ENCODE assay signal across 17 mouse cellular contexts in the genomic region with DNA sequence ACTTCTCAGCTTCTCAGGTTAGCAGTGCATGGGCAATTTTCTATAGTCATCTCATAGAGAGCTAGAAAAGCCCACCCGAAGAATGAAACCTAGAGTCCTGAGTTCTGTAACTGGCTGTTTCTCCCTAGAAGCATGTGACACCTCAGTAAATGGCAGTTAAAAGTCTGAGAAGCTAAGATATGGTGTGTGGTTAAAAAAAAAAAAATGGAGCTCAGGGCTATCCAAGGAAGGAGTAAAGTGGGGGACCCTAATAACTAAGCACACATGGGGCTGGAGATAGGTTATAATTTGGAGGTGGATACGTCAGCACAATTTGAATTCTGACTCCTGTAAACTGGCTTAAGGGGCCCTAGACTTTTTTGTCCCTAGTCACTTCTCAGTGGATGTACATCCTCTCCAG.
"Had no signal": no experiment of that assay in that cellular context is flagged by ENCODE, and none has a peak within 500 bp of the region (broad histone marks: within the 10 kb centered on the region; RNA-seq: fewer than 3 reads in every experiment).

No protein-coding gene starts in this region.

- H3K4me3 ChIP-seq: liver, embryonic 15.5 days; midbrain, embryonic 10.5 days; midbrain, embryonic 12.5 days; neural tube, embryonic 12.5 days; stomach, embryonic 15.5 days had no signal

- ATAC-seq: midbrain, embryonic 16.5 days had no signal

- H3K27ac ChIP-seq: liver, embryonic 15.5 days; midbrain, embryonic 10.5 days; midbrain, embryonic 12.5 days; neural tube, embryonic 12.5 days; stomach, embryonic 15.5 days; stomach, postnatal 0 days had no signal

- H3K4me1 ChIP-seq: liver, embryonic 15.5 days; midbrain, embryonic 10.5 days; midbrain, embryonic 12.5 days; neural tube, embryonic 12.5 days; stomach, embryonic 15.5 days had no signal

- DNase-seq: lung, adult 18-20 months; lung, embryonic 14.5 days; lung, postnatal 10 days; lung, postnatal 4 days; midbrain, embryonic 14.5 days; right cerebral cortex, postnatal 14 days; thymus, adult 2 months; thymus, postnatal 25 days; thymus, postnatal 4 days had no signal

- H3K9me3 ChIP-seq: liver, embryonic 15.5 days; midbrain, embryonic 12.5 days; stomach, embryonic 15.5 days had no signal

- H3K27me3 ChIP-seq: liver, embryonic 15.5 days; megakaryocyte, embryonic 14.5 days; midbrain, embryonic 12.5 days; neural tube, embryonic 12.5 days; stomach, embryonic 15.5 days had no signal

- H3K9ac ChIP-seq: liver, embryonic 15.5 days; lung, embryonic 14.5 days; midbrain, embryonic 12.5 days; neural tube, embryonic 12.5 days; stomach, embryonic 15.5 days had no signal

- H3K36me3 ChIP-seq: liver, embryonic 15.5 days; stomach, embryonic 15.5 days had no signal
